Mouse (Mus musculus): ENCODE data around the gene Farp1.

GRCm38 (mm10) chr14:121005621-121006020, 29.4 kb upstream of the Farp1 start:
- TF ChIP-seq CTCF (IDR thresholded peaks at IDR 0.05; ENCODE audit: low read depth) (no peak), EP300 (IDR thresholded peaks at IDR 0.05; ENCODE audit: low read depth) (no peak)
